Mouse (Mus musculus) CH12F3 (cell line): ENCODE measurements around the gene Cox7b.
"Not testable (repeated sequence)": the region's sequence is repeated elsewhere in the genome, so short reads cannot be mapped to it uniquely, and the experiment has no call there.

Source experiments
- in situ Hi-C: fragments of 300-500 bp; cut with MboI; formaldehyde crosslinking; loops from 2 replicates; pipeline ENCODE4 v1.14.3; 2020; ENCODE audit warnings: low sequenced_read_pairs

Gene Cox7b

DNA sequence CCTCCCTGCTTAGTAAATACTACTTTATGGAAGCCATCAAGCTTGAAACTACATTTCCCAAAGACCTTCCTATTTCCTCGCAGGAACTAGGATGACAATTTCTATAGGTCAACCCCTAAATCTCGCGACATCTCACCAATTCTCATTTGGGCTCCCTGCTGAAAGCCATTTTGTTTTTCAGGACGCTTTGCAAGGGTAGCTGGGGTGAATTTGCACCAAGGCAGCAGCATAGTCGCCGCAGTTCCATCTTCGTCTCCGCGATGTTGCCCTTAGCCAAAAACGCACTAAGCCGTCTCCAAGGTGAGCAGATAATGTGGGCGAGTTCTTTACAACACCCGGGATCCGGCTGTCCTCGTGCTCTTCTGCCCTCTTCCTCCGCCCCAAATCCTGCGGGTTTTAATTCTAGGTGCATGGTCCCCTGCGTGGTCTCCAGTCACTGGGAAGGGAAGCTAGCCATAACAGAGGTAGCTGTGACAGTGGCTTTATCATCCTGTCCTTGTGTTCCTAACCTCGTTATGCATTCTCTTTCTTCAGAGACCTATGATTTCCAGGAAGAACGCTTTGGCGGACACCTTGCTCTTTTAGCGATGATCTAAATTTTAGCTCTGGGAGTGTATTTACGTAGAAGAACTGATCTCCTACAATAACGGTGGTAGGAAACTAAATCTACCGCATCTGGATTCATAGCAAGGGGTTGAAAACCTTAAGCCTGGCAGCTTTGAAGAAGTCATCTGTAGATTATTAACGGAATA is at the start of gene Cox7b:
TSS of gene Cox7b (plus strand) at position 130 of the 752 bp plus-strand sequence.
- in situ Hi-C loops: no loop called here

GRCm38 (mm10) chrX:106001605-106002004 is 13.9 kb upstream of the Cox7b start:
- in situ Hi-C loops: no loop called here

DNA sequence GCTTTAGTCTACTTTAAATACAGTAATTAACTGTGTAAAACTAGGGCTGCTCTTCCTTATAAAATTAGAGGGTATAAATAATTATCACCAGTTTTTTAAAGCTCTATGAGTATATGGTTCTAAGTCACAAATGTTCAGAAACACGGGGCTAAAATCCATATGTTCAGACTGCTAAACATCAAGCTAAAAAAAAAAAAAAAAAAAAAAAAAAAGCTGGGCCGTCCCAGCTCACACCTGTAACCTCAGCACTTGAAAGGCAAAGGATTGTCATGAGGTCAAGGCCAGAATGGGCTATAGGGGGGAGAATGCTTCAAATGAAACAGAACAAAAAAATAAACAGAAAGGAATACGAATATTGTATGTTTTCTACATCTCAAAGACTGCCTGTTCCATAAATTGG is 4.7 kb upstream of the Cox7b start:
- in situ Hi-C loops: no loop called here

GRCm38 (mm10) chrX:106011465-106012159 is 3.9 kb upstream of the Cox7b start, which contains the start of gene Magt1:
Gene Magt1 (minus strand): TSS chrX:106011906.
- in situ Hi-C loops: no loop called here

- in situ Hi-C loops: no loop called here
Measured at GRCm38 (mm10) chrX:106012559-106012958, 2.9 kb upstream of the Cox7b start.

- in situ Hi-C loops: no loop called here
Measured at GRCm38 (mm10) chrX:106013217-106013616, 2.3 kb upstream of the Cox7b start.

GRCm38 (mm10) chrX:106014741-106015377 is 641 bp upstream of the Cox7b start:
- in situ Hi-C loops: not testable (repeated sequence)

DNA sequence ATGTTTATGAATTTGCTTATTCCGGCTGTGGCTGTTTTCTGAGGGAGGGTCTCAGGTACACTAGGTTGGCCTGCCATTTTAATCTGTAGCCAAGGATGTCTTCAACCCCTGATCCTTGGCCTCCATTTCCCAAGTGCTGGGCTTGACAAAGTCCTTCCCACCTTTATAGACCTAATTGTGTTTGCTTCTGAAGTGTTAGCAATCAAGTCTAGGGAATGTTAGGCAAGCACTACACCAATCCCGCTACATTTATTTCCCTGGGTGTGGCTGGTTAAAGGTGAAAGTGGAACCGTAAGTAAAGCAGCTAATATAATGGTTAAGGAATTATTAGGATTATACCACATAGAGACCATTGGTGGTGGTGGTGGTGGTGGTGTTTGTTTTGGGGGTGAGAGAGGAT is 1.6 kb downstream of the Cox7b start:
- in situ Hi-C loops: no loop called here

GRCm38 (mm10) chrX:106017516-106017915 is 2.0 kb downstream of the Cox7b start:
- in situ Hi-C loops: no loop called here

GRCm38 (mm10) chrX:106026418-106027342 is 11.2 kb downstream of the Cox7b start, which contains the start of gene Atp7a:
Gene Atp7a (plus strand): TSS chrX:106027276.
- in situ Hi-C loops: no loop called here

DNA sequence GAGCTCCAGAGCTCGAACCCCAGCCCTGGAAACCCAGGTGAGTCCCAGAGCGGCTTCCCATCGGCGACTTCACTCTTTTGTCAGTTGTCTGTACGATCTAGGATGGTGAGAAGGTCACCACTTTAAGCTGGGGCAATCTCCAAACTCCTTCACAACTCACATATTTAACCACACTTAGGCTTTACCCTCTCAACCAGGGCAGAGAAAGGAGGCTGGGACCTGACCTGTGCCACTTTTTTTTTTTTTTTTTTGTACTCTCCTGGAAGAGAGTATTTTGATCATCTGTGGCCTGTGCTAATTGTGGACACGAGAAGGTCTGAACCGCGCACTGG is 11.8 kb downstream of the Cox7b start:
- in situ Hi-C loops: no loop called here

DNA sequence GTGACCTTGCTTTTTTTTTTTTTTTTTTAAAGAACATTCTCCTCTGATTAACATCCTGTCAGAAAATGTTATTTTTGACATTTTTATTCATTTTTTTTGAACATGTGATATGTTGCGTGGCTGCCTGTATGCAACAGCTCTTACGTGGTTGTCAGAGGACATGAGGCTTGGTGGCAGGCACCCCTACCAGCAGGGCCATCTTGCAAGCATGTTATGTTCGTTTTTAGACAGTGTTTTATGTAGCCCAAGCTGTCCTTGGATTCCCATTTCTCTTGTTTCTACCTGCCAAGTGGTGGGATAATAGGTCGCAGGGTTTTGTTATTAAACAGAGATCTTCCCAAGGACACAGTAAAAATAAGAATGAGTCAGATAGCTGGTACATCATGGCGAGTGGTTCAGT is 14.7 kb downstream of the Cox7b start:
- in situ Hi-C loops: no loop called here

DNA sequence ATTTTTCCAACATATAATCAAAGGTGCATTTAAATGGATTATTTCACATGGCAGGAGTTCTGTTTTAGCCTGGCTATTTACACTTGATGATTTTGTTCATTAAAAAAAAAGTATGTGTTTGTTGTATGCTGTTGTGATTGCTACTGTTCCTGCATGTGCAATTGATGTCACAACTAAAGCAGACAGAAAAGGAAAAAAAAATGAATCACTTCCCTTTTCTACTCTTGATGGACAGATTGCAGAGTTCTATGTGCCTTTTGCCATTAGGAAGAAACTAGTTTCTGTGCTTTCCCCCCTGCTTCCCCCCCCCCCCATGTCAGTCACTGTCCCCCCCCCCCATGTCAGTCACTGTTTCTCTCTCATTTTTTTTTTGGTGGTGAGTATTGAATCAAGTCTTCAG is 15.6 kb downstream of the Cox7b start:
- in situ Hi-C loops: no loop called here

GRCm38 (mm10) chrX:106035727-106036126 is 20.2 kb downstream of the Cox7b start:
- in situ Hi-C loops: no loop called here

- in situ Hi-C loops: no loop called here
Measured at GRCm38 (mm10) chrX:106037185-106037752, 21.8 kb downstream of the Cox7b start.

- in situ Hi-C loops: no loop called here
Measured at GRCm38 (mm10) chrX:106043863-106044617, 28.5 kb downstream of the Cox7b start.

DNA sequence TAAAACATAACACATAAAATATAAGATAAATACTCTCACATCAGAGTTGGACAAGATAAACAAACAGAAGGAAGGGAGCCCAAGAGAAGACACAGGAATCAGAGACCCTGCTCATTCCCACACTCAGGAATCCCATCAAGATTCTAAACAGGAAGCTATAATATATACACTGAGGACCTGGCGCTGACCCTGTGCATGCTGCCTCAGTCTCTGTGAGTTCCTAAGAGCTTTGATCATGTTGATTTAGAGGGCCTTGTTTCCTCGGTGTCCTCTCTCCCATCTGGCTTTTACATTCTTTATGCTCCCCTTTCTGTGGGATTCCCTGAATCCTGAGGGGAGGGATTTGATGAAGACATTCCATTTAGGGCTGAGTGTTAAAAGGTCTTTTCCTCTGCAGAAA is 30.0 kb downstream of the Cox7b start:
- in situ Hi-C loops: no loop called here

- in situ Hi-C loops: no loop called here
Measured at GRCm38 (mm10) chrX:106045928-106046327, 30.4 kb downstream of the Cox7b start.

GRCm38 (mm10) chrX:106048191-106048590 is 32.7 kb downstream of the Cox7b start:
- in situ Hi-C loops: no loop called here
